Mouse (Mus musculus) spleen, postnatal 4 days (tissue): ENCODE data around the gene Tbc1d22a.
A peak's percentile ranks its signal among the peaks of the same experiment; 100 is the strongest.

ENCODE experiments used
- DNase-seq, 2 experiments: peaks; one replicate each; pipeline ENCODE4 v3.0.0; 2022; ENCODE audit warnings: low spot score in 2 of 2

Tbc1d22a gene

DNA sequence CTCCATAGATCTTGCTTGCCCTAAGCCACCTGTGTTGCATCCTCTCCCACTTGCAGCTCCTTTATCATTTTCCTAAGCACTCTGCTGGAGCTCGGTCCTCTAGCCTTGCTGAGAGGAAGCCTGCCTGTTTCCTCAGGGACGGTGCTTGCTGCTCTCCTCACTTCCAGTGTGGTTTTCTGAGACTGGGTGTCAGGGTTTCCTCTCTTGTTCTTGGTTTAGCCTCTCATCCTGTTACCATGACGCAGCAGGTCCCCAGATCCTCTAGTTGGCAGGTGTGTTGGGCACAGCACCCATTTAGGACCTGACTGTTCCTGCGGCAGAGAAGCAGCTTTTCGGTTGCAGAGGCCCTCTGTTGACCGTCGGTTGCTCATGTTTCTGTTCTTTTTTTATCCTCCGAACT lies 172.1 kb downstream of the Tbc1d22a start:
- DNase-seq: no peak

DNA sequence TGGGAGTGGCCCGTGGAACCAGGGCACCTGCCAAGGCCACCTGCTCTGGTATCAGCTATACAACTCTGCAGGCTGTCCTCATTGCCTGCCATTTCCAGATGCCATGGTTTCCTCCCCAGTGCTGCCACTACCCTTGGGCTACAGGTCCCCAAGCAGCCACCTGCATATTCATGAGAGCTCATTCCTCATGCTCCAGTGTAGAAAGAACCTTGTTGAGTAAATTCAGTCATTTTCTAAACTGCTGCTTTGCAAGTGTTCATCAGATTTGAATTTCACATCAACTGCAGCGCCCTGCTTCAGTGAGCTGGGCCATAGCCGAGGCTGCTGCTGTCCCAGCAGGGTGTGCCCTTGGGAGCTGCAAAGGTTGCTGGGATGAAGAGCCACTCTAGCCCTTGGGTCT lies 174.3 kb downstream of the Tbc1d22a start:
- no peak for DNase-seq

DNA sequence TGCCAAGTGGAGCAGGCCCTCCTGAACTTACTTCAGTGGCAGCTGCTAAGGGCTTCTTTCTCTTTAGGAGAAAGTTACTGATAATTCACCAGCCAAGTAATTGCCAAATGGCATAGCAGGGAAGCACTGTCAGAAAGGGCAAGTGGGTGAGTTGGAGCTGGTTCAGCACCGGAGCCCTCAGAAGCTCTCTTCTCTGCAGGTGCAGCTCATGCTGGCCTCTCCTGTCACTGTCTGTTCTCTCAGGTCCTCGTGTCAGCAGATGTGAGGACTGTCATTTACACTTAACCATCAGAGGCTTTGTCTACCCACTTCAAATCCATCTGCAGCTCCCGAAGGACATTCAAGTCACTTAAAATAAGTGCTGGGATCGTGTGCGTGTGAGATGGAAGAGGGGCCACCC lies 190.6 kb downstream of the Tbc1d22a start:
- no peak for DNase-seq

DNA sequence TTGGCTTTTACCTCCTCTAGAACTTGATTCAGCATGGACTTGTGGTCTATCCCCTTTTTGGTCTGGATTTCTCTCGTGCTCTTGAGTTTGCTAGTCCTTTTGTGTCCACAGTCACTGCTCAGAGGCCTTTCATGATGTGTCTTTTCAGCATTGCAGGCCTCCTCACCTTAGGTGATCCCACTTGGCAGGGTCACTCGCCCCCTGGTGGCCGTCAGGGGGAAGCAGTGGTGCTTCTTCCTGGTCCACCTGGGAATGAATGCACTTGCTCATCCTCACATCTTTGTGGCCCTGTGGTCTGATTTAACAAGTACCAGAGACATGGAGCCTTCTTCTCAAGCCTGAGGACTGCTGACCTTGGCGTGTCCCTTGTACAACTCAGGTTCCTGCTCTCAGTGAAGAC lies 191.3 kb downstream of the Tbc1d22a start:
- peak; percentile 36 to 78 for DNase-seq

GRCm38 (mm10) chr15:86409352-86409751 lies 195.1 kb downstream of the Tbc1d22a start:
- no peak for DNase-seq

DNA sequence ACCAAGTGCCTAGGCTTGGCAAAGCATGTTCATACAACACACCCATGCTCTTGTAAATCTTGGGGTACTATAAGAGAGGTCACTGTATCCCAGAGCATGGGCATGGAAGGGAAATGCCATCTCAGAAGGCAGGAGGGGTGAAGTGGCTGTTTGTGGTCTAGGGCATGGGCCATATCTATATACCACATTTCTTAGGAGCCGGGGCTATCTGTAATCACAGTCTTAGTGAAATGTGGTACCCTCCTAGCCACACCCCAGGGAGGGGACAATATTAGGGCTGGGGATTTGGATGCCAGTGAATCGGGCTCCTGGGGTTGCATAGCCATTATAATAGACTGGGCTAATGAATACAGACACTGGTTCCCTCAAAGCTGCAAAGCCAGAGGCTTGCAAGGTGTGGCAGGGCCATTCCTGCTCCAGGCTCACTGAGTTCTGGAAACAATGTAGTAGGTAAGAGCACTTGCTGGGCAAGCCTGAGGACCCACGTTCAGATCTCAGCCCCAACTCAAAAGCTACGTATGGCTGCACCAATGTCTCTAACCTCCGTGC lies 197.3 kb downstream of the Tbc1d22a start:
- DNase-seq: no peak

GRCm38 (mm10) chr15:86415951-86416350 lies 201.7 kb downstream of the Tbc1d22a start:
- no peak for DNase-seq

DNA sequence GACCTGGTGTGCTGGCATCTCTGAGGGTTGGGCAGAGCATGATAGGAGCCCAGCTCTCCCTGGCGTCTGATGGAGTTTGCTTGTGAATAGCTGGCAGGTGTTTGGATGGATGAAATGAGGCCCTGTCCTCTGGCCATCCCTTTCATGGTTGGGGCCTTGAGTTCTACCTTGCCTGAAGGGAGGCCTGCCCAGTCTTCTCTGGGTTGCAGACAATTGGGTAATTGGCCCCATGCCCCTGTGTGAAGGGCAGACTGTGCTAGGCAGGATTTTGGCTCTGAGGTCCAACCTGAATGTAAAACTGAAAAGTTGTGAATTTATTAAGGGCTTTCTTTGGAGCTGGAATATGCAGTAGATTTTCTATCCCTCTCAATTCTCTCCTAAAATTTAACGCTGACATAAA lies 204.2 kb downstream of the Tbc1d22a start:
- no peak for DNase-seq

DNA sequence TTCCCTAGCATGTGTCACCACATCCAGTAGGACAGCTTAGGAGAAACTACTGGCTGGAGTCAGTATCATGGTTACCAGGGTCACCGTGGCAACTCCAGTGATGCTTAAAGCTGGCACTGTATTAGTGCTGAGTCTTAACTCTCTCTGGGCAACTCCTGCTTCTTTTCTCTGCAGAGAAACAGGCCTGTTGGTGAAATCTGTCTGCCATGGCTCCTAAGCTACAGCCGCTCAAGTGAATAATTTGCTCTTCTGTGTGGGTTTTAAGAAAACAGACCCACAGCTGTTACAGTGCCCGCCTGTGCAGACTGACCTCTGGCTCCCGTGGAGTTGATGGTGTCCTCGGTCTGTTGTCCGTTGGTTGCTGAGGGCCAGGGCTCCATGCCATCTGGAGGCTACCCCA lies 205.4 kb downstream of the Tbc1d22a start:
- no peak for DNase-seq

GRCm38 (mm10) chr15:86422858-86423257 lies 208.6 kb downstream of the Tbc1d22a start:
- no peak for DNase-seq

- no peak for DNase-seq
Observed at GRCm38 (mm10) chr15:86423884-86424283, 209.6 kb downstream of the Tbc1d22a start.

- DNase-seq: no peak
Observed at GRCm38 (mm10) chr15:86424971-86425370, 210.7 kb downstream of the Tbc1d22a start.

DNA sequence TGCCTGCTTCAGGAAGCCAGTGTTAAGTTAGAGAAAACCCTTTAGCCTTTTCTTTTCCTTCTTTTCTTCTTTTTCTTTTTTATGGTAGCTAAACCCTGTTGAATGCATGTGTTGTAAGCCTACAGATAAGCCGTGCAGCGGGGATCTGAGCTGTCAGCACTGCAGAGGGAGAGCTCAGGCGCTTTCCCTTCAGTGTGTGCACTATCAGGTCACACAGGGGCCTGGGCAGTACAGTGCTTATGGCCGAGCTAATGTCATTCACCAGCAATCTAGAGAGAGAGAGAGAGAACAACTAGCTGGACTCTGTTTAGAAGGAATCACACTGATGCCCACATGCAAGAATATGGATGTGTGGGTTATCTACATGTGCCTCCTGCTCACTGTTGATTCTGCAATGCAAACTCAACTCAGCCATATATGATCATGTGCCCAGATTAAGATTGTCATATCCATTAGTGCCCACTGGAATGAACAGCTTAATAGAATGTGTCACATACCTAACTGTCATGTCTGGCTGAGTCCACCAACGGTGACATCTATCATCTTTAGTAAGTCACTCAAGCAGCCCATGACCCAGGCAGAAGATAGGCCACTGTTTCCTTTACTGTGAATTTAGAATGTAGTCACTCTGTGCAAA lies 212.2 kb downstream of the Tbc1d22a start:
- DNase-seq: no peak

DNA sequence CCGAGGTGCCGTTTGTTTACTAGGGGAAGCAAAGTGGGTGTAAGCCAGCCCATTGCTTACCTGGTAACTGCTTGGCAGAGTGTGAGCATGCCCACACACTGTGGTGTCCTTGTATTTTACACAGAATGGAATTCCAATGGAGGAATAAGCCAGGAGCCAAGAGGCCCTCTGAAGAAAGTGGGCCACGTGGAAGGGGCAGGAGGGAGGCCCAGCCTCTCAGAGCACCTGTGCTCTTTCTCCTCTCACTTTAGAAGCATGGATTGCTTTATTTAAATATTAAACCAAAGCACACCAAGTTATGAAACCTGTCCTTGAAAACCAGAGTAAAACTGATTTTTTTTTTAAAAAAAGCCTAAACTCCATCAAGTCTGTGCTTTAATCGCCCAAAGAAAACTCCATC lies 213.2 kb downstream of the Tbc1d22a start:
- DNase-seq: no peak

DNA sequence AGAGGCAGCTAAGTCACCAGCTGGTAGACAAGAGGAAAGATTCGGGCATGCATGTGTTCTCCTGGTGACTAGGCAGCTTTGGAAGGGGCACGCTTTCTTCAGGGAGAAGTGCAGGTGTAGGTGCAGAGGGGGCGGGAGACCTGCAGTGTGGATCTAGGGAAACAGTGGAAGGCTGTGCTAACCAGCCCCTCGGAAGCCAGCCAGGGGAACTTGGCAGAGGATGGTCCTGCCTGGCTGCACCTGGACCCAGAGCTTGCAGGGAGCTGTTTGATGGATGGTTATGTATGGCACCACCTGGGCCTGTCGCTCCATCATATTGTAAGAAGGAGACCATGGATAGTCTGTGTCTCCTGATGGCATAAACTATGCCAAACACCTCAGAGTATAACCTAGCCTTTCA lies 214.2 kb downstream of the Tbc1d22a start:
- no peak for DNase-seq

GRCm38 (mm10) chr15:86429766-86430335 lies 215.6 kb downstream of the Tbc1d22a start:
- DNase-seq: no peak

DNA sequence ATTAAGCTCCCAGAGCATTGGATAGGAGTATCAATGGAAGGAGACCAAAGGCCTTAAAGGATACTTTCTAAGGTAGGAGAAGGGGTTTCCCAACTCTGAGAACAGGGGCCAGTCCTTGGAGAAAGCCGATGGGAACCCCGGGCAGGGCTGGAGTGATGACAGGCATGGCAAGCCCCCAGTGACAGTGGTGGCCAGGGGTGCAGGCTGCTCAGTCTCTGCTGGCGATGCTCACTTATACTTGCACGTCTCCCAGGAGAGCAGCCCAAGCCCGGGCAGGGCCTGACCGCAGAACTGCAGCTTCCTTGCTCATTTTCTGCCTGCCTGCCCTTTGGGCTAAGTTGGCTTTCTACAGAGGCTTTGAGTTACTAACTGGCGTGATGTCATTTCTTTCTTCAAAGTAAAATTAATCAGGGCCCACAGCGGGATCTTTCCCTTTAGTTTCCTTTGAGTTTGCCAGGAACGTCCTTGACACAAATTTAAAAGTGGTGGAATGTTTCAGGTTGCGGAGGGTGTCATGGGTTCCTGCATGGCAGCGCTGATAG lies 217.4 kb downstream of the Tbc1d22a start:
- no peak for DNase-seq

DNA sequence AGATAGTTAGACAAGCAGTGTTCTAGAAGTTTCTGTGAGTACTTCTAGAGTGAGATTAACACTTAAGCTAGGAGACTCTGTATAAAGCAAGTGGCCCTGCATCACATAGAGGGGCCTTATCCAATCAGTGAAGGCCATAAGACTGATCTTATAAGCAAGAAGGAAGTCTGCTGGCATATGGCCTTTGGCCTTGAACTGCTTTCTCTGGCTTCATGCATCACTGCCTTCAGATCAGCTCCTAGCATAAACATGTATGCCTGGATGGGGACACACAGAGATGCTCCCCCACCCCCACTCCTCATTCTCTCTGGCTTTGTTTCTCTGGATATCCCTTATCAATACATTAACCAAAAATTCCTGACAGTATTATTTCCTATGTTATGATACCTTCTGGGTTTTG lies 218.5 kb downstream of the Tbc1d22a start:
- no peak for DNase-seq

DNA sequence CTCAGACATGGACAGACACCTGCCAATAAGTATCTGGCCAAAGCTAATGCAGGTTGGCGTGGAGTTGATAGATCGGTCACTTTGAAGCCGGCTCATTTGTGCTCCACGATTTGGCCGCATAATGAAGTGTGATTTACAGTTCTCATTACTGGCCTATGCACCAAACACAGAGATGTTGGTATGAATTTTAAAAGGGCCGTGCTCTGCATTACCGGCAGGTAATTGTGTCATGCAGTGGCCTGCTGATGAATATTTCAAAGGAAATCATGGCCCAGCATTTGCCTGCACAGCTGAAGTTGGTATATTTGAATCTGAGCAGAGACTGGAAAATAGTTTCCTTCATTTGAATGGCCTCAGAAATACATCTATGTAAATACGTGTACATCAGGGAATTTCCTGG lies 219.1 kb downstream of the Tbc1d22a start:
- DNase-seq: no peak

GRCm38 (mm10) chr15:86434241-86434640 lies 220.0 kb downstream of the Tbc1d22a start:
- no peak for DNase-seq

GRCm38 (mm10) chr15:86437346-86437745 lies 223.1 kb downstream of the Tbc1d22a start:
- no peak for DNase-seq

DNA sequence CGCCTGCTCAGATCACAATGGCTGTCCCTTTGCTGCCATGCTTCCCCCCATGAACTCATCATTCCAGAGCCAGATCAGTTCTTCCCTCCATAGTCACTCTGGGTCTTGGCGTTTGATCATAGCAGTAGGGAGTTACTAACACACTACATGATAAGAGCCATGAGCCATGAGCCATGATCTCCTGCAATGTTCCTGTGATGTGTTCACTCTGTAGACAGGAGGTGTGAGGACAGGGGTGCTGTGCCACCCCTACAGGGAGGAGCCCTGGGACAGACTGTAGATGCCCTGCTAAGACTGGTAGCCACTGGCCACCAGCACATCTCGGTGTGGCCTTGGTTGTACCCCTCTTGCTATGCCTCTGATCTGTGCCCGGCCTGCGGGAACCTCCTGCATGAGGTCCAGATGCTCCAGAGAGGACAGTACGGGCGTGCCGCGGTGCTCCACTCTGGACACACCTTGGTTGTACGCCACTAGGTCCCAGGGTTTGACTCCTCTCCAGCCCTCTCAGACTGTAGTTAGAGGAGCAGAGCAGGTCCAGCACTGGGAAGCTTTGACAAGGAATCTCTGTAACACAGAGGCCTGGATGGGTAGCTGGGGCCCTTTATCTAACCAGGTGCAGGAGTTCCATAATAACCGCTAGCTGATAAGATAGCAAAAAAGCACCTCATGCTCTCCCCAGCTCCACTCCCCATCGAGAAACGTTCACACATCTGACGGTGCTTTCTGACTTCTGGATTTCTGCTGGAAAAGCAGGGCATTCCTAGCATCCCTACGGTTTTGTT lies 224.9 kb downstream of the Tbc1d22a start:
- DNase-seq: no peak

- DNase-seq: no peak
Observed at GRCm38 (mm10) chr15:86444271-86444670, 230.0 kb downstream of the Tbc1d22a start.
